Mouse (Mus musculus) embryo, embryonic 11 days (tissue): ENCODE results near the gene Cntnap2.
"Not testable (repeated sequence)": the region's sequence is repeated elsewhere in the genome, so short reads cannot be mapped to it uniquely, and the experiment has no call there.

ENCODE experiments used
- DNase-seq: peaks from one replicate; pipeline ENCODE4 v3.0.0-alpha.2; 2015

Cntnap2 gene

DNA sequence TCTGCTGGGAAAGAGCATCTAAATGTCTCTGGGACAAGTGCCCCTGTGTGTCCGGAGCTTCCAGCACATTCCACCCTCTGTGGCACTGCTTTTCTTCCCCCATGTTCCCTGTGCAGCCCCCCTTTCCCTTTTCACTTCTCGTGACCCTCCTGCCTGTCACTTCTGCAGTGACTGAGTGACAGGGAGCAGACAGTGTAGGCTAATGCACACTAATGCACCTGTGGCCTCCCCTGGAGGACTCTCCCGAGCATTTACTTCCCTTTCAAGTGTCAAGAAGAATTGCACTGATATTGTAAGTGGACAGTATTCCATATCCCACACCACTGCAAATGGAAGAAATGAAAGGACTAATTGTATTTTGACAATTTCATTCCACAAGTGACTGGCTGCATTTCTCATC lies 2208.1 kb downstream of the Cntnap2 start:
- DNase-seq, result no peak

- DNase-seq, result no peak
These were observed 2210.3 kb downstream of the Cntnap2 start for GRCm38 (mm10) chr6:47269455-47269854.

- DNase-seq, result no peak
These were observed 2212.4 kb downstream of the Cntnap2 start for GRCm38 (mm10) chr6:47271576-47271975.

- DNase-seq, result peak; percentile 21
These were observed 2213.7 kb downstream of the Cntnap2 start for GRCm38 (mm10) chr6:47272606-47273575.

GRCm38 (mm10) chr6:47275065-47275464 lies 2215.9 kb downstream of the Cntnap2 start:
- DNase-seq, result peak; percentile 16

- DNase-seq, result peak; percentile 74
These were observed 2220.0 kb downstream of the Cntnap2 start for GRCm38 (mm10) chr6:47279183-47279582.

- DNase-seq, result no peak
These were observed 2222.4 kb downstream of the Cntnap2 start for GRCm38 (mm10) chr6:47281584-47281983.

GRCm38 (mm10) chr6:47284794-47285193 lies 2225.6 kb downstream of the Cntnap2 start:
- no peak for DNase-seq

DNA sequence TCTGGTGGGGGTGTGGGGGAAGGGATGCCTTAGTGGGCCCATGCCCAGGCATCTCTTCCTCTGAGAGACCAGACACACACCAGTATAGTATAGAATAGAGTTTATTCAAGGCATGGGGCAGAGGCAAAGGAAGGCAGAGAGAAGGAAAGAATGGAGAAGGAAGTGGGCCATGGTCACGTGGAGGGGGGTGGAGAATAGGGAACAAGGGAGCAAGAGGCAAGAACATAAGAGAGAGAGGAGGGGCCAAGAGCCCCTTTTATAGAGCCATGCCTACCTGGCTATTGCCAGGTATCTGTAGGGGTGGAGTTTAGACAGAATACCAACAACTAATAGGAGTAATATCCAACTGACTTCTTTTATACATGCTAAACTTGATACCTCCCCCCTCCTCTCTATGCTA lies 2226.6 kb downstream of the Cntnap2 start:
- no peak for DNase-seq

DNA sequence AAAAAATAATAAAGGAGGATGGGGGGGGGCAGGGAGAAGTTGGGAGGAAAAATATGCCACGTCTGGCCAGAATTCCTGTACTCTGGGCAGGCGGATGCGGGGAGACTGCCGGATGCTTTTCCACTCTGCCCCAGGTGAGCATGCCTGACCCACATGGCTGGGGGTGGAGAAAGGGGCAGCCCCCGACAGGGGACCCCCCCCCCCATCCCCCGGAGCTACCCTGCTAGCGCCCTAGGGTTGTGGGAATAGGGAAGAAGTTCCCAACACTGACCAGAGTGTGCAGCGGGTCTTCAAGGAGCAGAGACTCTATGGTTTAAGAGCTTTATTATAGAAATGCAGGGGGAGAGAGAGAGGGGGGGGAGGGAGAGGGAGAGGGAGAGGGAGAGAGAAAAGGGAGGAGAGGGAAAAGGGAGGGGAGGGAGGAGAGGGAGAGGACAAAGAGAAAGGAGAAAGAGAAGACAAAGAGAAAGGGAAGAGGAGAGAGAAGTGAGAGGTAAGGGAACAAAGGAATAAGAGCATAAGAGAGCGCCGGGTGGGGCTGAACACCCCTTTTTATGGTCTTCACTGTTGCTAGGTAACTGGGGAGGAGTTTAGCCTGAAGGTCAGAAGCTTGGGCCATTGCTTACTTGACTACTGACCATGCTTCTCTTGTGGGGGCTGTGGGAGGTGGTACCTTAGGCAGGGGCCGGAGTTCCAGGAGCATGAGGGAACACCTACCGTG lies 2227.2 kb downstream of the Cntnap2 start:
- DNase-seq, result not testable (repeated sequence)

DNA sequence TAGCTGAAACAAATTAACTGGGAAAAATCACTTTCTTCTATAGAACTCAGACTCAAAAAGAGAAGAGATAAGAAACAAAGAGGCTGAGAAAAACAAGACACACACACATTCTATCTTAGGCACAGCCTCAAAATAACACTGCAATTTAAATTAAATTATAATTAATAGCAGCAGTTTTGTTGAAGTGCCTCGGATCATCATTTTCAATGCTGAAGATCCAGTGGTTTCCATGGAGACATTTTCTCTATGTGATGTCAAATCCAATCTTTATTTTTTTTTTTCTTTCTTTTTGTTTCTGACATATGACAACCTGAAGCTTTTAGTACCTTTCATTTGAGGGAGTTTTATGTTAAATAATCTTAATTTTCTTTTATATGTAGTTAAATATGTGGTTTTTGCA lies 2228.6 kb downstream of the Cntnap2 start:
- no peak for DNase-seq

- DNase-seq, result no peak
These were observed 2232.8 kb downstream of the Cntnap2 start for GRCm38 (mm10) chr6:47291973-47292372.

DNA sequence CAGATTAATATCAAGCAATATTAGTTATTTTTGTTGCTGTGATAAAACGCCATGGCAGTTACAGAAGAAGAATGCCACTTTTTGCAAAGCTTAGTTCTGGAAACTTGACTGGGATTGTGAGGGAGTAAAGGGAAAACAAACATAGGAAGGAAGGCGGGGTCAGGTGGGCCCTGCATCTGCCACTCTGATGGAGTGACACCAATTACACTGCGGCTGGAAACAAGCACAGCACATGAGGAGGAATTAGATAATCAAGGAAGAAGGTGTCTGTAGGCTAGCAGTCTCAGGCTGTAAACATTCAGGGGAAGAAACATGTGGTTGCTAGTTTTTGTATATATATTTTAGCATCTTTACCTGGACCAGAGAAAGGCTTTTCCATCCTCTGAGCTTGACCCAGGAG lies 2233.3 kb downstream of the Cntnap2 start:
- no peak for DNase-seq

- DNase-seq, result no peak
These were observed 2235.3 kb downstream of the Cntnap2 start for GRCm38 (mm10) chr6:47294433-47294832.

DNA sequence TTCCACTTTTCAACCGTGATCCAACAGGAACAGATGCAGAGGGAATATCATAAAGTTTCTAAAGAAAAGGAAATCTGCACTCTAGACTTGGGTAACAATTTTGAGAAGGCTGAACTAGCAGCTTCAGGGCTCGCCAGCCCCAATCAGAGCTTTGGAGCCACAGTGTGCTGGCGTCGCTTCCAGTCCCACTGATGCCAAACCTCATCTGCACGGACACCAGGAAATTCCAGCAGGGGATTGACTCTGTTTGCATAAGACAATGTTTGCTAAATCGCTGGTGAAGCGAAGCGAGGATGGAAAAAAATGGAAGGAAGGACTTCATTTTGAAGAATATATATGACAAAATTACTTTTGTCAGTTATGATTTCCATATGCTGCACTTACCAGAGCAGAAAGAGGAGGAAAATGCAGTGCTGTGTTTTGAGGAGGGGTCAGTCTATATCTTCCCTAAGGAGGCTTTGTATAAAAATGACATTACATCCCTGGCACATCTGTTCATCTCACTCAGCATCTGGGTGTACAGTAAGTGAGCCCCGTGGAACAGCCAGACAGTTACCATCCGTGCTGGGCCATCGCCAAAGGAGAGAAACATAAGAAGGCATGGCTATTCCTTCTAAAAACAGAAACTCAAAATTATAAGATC lies 2245.8 kb downstream of the Cntnap2 start:
- no peak for DNase-seq

DNA sequence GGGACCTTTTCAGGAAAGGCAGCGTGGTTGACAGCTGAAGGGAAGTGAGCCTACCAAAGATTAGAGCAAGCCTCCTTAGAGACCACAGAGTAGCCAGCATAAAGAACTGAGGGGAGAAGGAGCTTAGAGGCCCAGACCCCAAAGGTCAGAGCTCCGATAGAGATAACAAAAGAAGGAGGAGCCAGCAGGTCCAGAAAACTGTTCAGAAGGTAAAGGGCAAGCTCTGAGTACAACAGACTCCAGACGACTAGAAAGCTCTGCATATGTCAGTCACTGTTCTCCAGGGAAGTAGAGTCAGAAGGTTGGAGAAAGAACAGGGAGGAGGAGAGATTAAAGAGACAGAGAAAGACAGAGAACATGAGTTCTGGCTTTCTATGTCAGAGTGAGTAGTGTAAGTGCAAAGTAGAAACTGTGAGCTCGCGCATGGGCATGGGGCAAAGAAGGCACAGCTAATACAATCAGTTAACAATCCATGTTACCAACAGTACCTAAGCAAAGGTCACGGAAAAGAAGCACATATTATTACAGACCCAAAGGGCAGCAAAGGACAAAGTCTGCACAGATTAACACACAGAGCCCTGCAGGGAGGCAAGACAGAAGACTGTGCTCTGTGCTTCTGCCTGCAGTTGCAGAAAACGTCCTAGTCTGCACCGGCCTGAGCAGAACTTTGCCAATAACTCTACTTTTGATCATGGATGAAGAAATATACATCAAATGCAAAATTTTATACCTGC lies 2247.1 kb downstream of the Cntnap2 start:
- DNase-seq, result no peak

DNA sequence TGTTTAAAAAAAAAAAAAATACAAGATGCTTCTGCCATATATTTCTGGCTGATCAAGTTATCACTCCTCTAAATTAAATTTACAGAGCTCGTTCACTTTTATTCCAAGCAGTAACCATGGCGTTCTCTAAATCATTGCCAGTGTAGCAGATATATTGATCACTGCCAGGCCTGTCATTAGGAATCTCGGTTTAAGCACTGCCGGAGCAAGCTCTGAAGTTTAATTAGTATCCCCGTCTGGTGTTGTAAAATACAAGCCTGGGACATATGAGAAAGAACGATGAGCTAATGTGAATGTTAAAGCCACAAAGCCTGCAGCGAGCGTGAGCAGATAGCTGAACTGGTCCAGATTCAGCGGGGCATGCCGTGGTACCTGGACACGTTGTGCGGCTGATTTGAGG lies 2247.8 kb downstream of the Cntnap2 start:
- no peak for DNase-seq

- DNase-seq, result peak; percentile 69
These were observed 2255.6 kb downstream of the Cntnap2 start for GRCm38 (mm10) chr6:47314507-47315334.

DNA sequence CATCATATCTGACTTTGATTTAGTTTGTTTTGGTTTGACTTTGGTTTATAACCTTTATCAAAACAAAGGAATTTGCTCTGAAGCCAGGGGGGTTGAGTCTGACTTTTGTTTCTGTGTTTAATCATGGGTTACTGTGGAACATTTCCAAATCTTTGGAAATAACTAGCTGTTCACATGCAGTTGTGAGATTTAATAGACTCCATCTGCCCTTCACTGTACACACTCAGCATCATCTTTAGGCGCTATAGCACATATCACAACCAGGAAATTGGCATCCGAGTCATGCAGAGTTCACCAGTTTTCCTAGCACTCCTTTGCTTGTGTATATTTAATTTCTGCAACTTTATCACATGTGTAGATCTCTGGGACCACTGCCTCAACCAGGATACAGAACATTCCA lies 2256.3 kb downstream of the Cntnap2 start:
- DNase-seq, result no peak

GRCm38 (mm10) chr6:47317253-47317652 lies 2258.1 kb downstream of the Cntnap2 start:
- no peak for DNase-seq

GRCm38 (mm10) chr6:47318705-47319104 lies 2259.5 kb downstream of the Cntnap2 start:
- peak; percentile 64 for DNase-seq
